Mouse (Mus musculus) bone marrow macrophage, adult 2 months (primary cell): ENCODE results near the gene Edn1. TPM values are rescaled to one million over a fixed set of nuclear protein-coding genes. Genes with fewer than 3 reads are reported as not detected.

Source experiments
- H3K27ac ChIP-seq: 2 replicates; pipeline ENCODE4 v1.5.1; 2012; ENCODE audit warnings: low read depth, low read length; ENCODE audit not compliant: insufficient read depth
- H3K4me1 ChIP-seq: 2 replicates; pipeline ENCODE4 v1.6.1; 2012; ENCODE audit warnings: low read length; ENCODE audit not compliant: control insufficient read depth, insufficient read depth
- H3K4me3 ChIP-seq: 2 replicates; pipeline ENCODE4 v1.5.1; 2012; ENCODE audit warnings: mild to moderate bottlenecking, low read length, moderate library complexity; ENCODE audit not compliant: insufficient read depth
- CTCF ChIP-seq: IDR thresholded peaks from 2 replicates; pipeline ENCODE4 v1.5.1; 2012; ENCODE audit warnings: low read depth, mild to moderate bottlenecking, low read length, moderate library complexity
- POLR2A ChIP-seq: IDR thresholded peaks from 2 replicates; pipeline ENCODE4 v1.6.1; 2012; ENCODE audit warnings: mild to moderate bottlenecking, low read depth, low read length, borderline replicate concordance
- polyA plus RNA-seq: library from polyadenylated mRNA; stranded (reverse); fragments of >200 nt; gene quantifications from 2 replicates; pipeline ENCODE4 v1.2.4, GENCODE M21; 2012; ENCODE audit not compliant: missing spikeins, insufficient read depth, insufficient read length

Edn1 gene
- polyA plus RNA-seq, 1 experiment = not detected

GRCm38 (mm10) chr13:42292593-42292992, 8.7 kb upstream of the Edn1 start:
- Histone ChIP-seq H3K4me3 (no peak overlapping the region), H3K27ac (no peak overlapping the region), H3K4me1 (peaks cover 22% of the 10 kb centered on the region)
- TF ChIP-seq CTCF = no peak
- TF ChIP-seq POLR2A = no peak

- H3K4me3 ChIP-seq = no peak overlapping the region
- no peak overlapping the region for H3K27ac ChIP-seq
- TF ChIP-seq CTCF = no peak
- no peak for TF ChIP-seq POLR2A
- H3K4me1 ChIP-seq = peaks cover 28% of the 10 kb centered on the region
These were observed 3.0 kb upstream of the Edn1 start for GRCm38 (mm10) chr13:42298302-42298701.

- no peak overlapping the region for H3K27ac ChIP-seq
- H3K4me1 ChIP-seq = peaks cover 26% of the 10 kb centered on the region
- no peak overlapping the region for H3K4me3 ChIP-seq
- TF ChIP-seq CTCF = no peak
- no peak for TF ChIP-seq POLR2A
These were observed 2.5 kb upstream of the Edn1 start for GRCm38 (mm10) chr13:42298766-42299165.

- no peak overlapping the region for H3K27ac ChIP-seq
- H3K4me1 ChIP-seq = peaks cover 23% of the 10 kb centered on the region
- TF ChIP-seq CTCF = peak; percentile 93
- TF ChIP-seq POLR2A = no peak
- H3K4me3 ChIP-seq = peak overlapping the region; percentile 54
These were observed 709 bp upstream of the Edn1 start for GRCm38 (mm10) chr13:42300567-42300966.

GRCm38 (mm10) chr13:42301961-42302861, 935 bp downstream of the Edn1 start:
- H3K27ac ChIP-seq = no peak overlapping the region
- peaks cover 14% of the 10 kb centered on the region for H3K4me1 ChIP-seq
- H3K4me3 ChIP-seq = peak overlapping the region; percentile 54
- no peak; the same call in 1 of the 2 replicates for TF ChIP-seq CTCF
- no peak for TF ChIP-seq POLR2A

GRCm38 (mm10) chr13:42303180-42303929, 2.1 kb downstream of the Edn1 start:
- TF ChIP-seq CTCF = peak; percentile 25; the same call in 1 of the 2 replicates
- no peak for TF ChIP-seq POLR2A
- no peak overlapping the region for H3K4me3 ChIP-seq
- H3K27ac ChIP-seq = no peak overlapping the region
- peaks cover 7% of the 10 kb centered on the region for H3K4me1 ChIP-seq

DNA sequence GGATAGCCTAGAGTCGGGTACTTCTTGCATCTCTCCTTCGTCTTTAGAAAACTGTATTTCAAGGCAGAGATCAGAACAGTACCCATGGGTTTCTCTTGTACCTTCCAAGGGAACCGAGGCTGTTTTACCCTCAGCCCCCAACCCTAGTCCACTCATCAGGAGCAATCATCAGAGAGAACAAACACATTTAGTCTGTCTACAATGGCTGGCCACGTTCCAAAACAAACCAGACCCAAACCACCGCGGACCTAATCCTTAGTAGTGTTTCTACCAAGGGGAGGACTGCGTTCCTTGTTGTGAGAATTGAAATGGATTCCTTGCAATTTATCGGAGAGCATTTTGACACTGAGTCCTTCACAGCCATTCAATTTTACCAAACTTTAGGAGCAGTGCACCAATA, 2.9 kb downstream of the Edn1 start:
- no peak overlapping the region for H3K4me3 ChIP-seq
- TF ChIP-seq POLR2A = no peak
- no peak for TF ChIP-seq CTCF
- H3K4me1 ChIP-seq = no peaks in the 10 kb centered on the region; the same call in 1 of the 2 replicates

DNA sequence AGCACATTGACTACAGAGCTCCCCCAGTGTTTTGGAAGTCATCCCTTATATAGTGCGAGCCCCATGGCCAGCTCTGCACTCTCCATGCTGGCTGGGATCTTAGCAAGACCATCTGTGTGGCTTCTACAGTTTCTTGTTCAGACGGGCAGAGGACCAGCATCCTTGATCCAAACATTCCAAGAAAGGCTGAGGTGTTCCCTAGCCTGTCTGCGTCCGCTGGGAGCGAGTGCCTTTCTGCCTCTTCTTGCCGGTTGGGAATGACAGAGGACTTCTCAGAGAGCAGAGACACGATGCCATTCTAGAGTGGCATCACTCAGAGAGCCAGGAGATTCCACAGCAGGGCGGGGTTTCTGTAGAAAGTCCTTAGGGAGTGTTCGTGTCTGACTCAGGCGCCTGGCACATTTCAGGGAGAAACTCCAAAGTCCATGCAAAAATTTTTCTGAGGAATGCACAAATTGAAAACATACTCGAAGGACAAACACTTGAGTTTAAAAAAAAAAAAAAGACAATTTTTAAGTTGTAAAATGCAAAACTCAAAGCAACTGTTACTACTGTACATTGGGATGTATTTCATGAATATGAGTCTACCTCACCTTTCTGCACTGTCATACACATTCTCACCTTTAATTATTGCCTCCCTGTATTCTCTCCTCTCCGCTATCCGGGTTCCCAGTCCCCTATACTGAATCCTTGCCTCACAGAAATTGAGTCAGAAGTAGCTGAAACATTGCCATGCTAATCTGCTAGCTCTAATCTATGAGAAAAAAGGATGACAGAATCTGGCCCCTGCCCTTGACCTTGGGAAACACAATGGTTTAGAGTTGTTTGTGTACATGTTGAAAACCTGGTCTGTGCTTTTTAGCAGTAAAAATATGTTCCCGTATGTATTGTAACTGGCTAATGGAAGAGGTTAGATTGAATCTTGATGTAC, 5.9 kb downstream of the Edn1 start:
- no peaks in the 10 kb centered on the region; the same call in 1 of the 2 replicates for H3K4me1 ChIP-seq
- TF ChIP-seq CTCF (no peak), POLR2A (no peak)
- H3K27ac ChIP-seq = no peak overlapping the region
- H3K4me3 ChIP-seq = no peak overlapping the region

More for the DNA sequence above, 2.9 kb downstream of the Edn1 start:
- no peak overlapping the region for H3K27ac ChIP-seq
